Mouse (Mus musculus) urinary bladder, postnatal 4 days (tissue): ENCODE measurements around the gene Aig1.

Source experiments
- DNase-seq, 2 experiments: peaks; one replicate each; pipeline ENCODE4 v3.0.0; 2021 to 2022; ENCODE audit warnings: low spot score in 2 of 2

The Aig1 gene

GRCm38 (mm10) chr10:13775411-13775810 is 93.4 kb downstream of the Aig1 start:
- DNase-seq, result no peak

- no peak for DNase-seq
Measured at GRCm38 (mm10) chr10:13774910-13775309, 93.9 kb downstream of the Aig1 start.

- no peak for DNase-seq
Measured at GRCm38 (mm10) chr10:13770720-13771119, 98.1 kb downstream of the Aig1 start.

GRCm38 (mm10) chr10:13769789-13770188 is 99.0 kb downstream of the Aig1 start:
- no peak for DNase-seq

- no peak for DNase-seq
Measured at GRCm38 (mm10) chr10:13768866-13769265, 99.9 kb downstream of the Aig1 start.

- DNase-seq, result no peak
Measured at GRCm38 (mm10) chr10:13767076-13767475, 101.7 kb downstream of the Aig1 start.

- no peak for DNase-seq
Measured at GRCm38 (mm10) chr10:13763151-13763550, 105.6 kb downstream of the Aig1 start.

GRCm38 (mm10) chr10:13754712-13755111 is 114.1 kb downstream of the Aig1 start:
- no peak for DNase-seq

- DNase-seq, result no peak
Measured at GRCm38 (mm10) chr10:13753777-13754176, 115.0 kb downstream of the Aig1 start.

GRCm38 (mm10) chr10:13739494-13740140 is 129.2 kb downstream of the Aig1 start:
- DNase-seq, result no peak

- no peak for DNase-seq
Measured at GRCm38 (mm10) chr10:13730039-13730748, 138.6 kb downstream of the Aig1 start.

GRCm38 (mm10) chr10:13727676-13728075 is 141.1 kb downstream of the Aig1 start:
- DNase-seq, result no peak

- no peak for DNase-seq
Measured at GRCm38 (mm10) chr10:13726206-13726605, 142.6 kb downstream of the Aig1 start.

- DNase-seq, result no peak
Measured at GRCm38 (mm10) chr10:13725276-13725675, 143.5 kb downstream of the Aig1 start.

- no peak for DNase-seq
Measured at GRCm38 (mm10) chr10:13716132-13716531, 152.6 kb downstream of the Aig1 start.

- no peak for DNase-seq
Measured at GRCm38 (mm10) chr10:13715584-13715983, 153.2 kb downstream of the Aig1 start.

- no peak for DNase-seq
Measured at GRCm38 (mm10) chr10:13714920-13715293, 153.9 kb downstream of the Aig1 start.

- no peak for DNase-seq
Measured at GRCm38 (mm10) chr10:13714199-13714919, 154.4 kb downstream of the Aig1 start.

- no peak for DNase-seq
Measured at GRCm38 (mm10) chr10:13713711-13714110, 155.1 kb downstream of the Aig1 start.

GRCm38 (mm10) chr10:13713116-13713515 is 155.7 kb downstream of the Aig1 start:
- no peak for DNase-seq

GRCm38 (mm10) chr10:13711281-13711829 is 157.4 kb downstream of the Aig1 start:
- no peak for DNase-seq

GRCm38 (mm10) chr10:13705771-13706170 is 163.0 kb downstream of the Aig1 start:
- DNase-seq, result no peak

- no peak for DNase-seq
Measured at GRCm38 (mm10) chr10:13702688-13703087, 166.1 kb downstream of the Aig1 start.
